Mouse (Mus musculus) T-helper 17 cell (primary cell): ENCODE measurements at regions not wholly inside any gene's neighbourhood (a gene's known extent, or its start where the extent isn't known, plus 50 kb on each side); places are given as distances from the start of the nearest gene placed in this dataset.

Experiments used
- in situ Hi-C, 2 experiments: fragments of 300-600 bp; cut with MboI, MseI; formaldehyde crosslinking; loops; 1 replicate in 1 of 2; 2 replicates in 1 of 2; pipeline ENCODE4 v1.15.1; 2025; ENCODE audit warnings: high pct_unique_total_duplicates in 2 of 2

DNA sequence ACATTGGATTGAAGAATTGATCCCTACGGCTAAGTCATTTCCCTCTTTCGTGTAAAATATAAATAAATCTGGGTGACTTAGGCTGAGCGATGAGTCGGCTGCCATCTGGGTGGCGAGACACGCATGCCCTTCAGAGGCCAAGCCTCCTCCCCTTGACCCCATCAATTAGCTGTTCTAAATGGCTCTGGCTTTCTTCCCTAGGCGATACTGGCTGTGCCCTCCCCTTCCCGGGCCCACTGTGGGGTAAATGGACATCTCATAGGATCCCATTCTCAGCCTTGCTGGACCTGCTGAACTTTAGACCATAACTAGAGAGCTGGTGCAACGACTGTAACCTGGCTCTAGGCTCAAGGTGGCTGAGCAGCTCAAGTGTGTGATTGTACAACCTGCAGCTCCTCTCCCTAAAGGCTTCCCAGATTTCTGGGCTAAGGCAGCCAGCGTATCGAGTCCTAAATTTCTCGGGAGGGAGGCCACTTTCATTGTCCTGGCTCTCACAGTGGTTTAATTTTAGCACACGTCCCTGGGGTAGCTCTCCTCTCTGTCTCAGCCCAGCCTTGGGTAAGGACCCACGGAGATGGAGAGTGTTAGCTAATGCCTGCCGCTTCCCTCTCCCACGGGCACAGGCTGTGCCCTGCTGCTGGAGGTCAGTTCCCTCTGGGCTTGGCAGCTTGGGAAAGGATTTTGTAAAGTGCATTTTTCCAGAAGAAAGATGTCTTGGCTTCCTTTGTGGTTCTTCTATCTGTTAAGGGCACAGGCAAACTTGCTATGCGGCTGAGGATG is 80.7 kb upstream of the Zc3h12a start:
- in situ Hi-C loops = no loop called here

DNA sequence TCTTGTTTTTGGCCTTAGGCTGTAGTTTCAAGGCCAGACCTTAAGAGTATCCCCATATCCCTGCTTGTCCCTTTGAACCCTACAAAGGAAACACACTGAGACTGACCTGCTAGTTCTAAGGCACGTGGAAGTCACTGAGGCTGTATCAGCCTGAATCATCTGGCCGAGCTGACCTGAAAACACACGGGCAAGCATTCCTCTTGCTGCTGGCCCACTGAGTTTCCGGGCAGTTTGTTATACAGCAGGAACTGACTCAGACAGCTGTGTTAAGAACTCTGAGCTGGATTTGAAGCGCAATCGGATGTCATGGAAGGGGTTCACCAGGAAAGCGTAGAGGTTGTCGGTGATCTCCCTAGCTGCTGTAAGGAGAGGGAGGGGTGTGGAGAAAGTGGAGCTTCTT is 75.9 kb upstream of the Zc3h12a start:
- in situ Hi-C loops = no loop called here

DNA sequence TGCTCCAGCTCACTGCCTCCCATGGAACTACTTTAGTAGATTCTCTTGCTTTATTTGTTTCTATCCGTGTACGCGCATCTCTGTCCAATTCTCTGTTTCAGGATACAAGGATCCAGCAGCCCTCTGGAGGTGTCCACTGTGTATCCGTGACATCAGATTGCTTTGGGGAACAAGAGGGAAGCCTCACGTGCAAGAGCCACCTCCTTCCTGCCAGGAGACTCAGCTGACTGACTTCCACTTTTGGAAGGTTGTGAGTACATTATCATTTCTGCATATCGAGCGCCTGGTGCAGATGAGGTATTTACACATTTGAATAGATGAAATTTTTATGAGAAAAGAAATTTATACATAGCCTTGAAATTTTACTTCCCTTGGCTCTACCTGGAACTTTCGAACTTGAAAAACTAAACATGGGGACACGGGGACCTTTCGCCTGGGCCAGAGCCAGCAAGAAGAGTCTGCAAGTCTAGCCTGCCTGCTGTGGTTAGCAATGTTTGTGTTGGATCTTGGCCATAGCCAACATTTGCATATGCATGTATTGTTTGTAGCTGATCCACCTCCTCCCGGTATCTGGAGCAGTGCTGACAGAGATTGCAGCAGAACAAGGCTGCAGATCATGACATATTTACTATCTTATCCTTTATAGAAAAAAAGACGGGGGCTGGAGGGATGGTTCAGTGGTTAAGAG is 74.1 kb upstream of the Zc3h12a start:
- in situ Hi-C loops = no loop called here

- in situ Hi-C loops = no loop called here
Measured at GRCm38 (mm10) chr4:125200762-125201161, 73.1 kb upstream of the Zc3h12a start.

DNA sequence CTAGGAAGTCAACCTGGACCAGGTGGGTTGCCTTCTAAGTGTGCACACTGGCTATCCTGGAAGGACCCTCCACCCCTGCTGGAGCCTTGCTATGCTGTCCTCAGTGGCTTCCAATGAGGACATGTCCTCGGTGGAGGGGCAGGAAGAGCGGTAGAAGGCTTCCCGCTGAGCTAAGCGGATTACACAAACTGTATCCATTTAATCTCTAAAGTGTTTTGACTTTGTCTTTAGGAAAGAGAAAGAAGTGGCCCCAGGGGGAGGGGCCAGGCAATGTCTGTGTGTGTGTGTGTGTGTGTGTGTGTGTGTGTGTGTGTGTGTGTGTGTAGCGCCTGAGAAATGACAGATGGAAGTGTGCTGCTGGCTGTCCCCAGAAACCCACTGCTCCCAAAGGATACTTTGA is 71.6 kb upstream of the Zc3h12a start:
- in situ Hi-C loops = no loop called here

GRCm38 (mm10) chr4:125195901-125196435 is 68.3 kb upstream of the Zc3h12a start:
- in situ Hi-C loops = no loop called here

- in situ Hi-C loops = no loop called here
Measured at GRCm38 (mm10) chr4:125194722-125195380, 67.2 kb upstream of the Zc3h12a start.

DNA sequence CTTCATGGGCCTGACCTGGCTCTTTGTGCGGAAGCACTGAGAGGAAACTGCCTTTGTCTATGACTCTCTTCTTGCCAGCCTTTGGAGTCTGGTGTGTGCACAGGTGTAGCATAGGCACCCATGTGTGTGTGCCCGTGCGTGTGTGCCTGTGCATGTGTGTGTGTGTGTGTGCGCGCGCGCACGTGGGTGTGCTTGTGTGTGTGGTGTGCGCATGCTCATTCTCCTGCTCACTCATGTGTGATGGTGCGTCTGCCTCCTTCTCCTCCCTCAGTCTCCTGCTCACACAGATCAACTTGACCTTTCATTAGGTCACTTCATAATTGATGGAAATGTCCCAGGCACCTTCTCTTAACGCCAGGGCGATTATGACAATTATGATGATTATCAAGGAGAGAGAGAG is 66.7 kb upstream of the Zc3h12a start:
- in situ Hi-C loops = no loop called here

DNA sequence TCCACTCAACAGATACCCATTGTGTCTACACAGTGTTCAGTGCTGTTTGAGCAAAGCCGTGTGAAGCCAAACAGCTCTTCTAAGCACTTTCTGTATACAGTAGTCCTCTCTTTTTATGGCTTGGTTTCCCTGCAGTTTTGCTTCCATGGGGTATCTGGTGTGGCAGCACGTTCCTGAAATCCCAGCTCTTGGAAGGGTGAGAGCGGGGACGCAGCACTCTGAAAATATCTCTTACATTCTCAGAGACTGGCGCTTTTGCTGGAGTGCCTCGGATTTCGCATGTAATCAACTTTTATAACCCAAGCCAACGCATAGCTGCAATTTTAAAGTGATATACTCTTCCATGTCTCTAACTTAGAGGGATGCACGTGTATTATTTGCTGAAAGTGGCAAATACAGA is 64.0 kb upstream of the Zc3h12a start:
- in situ Hi-C loops = no loop called here

DNA sequence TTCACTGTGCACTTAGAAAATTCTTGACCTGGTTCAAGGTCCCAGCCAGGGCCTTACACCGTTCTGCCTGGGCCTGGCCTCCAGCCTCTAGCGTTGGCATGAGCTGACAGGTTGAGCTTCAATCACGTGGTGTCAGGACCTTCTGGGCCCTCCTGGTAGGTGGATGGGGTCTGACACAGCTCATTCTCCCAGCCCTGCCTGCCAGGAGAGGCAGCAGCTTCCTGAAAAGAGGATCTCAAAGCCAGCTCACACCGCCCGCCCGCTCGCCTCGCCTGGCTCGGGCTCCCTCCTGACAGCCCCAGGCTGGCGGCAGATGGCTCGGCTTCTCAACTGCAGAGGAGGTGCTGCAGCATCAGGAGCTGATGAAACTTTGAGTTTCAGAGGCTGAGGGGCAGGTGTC is 63.4 kb upstream of the Zc3h12a start:
- in situ Hi-C loops = no loop called here

DNA sequence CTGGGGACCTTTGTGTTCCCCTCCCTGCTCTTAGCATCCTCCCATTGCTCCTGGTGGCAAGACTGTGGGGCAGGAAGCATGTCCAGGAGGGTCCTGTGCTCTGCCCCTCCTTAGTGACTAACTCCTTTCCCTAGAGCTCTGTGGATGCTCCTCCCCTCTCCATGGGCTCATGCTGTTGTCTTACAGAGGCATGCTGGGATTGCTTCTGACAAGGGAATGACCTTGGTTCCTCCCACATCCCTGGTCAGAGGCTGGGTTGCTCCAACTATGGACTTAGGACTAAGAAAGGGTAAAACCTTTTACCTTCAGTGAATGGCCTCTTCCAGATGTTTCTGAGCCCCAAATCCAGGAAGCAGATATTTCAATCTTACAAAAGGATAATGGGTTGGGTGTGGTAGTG is 62.3 kb upstream of the Zc3h12a start:
- in situ Hi-C loops = no loop called here

- in situ Hi-C loops = no loop called here
Measured at GRCm38 (mm10) chr4:125186246-125186645, 58.6 kb upstream of the Zc3h12a start.

DNA sequence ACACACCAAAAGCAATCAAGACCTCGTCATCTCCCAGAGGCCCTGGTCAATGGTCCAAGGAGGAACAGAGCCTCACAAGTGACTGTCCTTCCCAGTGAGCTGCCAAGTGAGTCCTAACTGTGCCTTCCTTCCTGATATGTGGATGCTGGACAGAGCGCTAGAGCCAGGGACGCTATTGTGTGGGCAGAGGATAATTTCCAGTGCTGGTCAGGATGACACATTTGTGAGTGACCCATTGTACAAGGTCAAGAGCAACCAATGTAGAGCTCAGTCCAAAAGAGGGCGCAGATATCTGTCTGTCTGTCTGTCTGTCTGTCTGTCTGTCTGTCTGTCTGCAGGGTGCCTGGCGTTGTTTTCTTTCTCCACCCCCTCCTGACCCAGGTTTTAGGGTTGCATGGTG is 57.4 kb upstream of the Zc3h12a start:
- in situ Hi-C loops = no loop called here

- in situ Hi-C loops = no loop called here
Measured at GRCm38 (mm10) chr4:125180947-125181346, 53.3 kb upstream of the Zc3h12a start.

DNA sequence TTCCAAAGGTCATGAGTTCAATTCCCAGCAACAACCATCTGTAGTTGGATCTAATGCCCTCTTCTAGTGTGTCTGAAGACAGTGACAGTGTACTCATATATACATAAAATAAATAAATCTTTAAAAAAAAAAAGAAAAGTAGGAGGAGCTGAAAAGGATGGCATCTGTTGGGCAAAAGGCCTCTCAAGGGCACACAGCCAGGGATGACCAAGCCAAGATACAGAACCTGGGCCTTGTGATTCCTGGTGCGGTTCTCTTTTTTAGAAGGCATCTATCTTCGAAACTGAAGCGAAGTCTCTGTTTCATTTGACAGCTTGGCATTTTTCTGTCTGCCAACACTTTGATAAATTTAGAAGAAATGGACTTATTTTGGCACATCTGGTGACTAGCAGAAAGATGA is 50.9 kb upstream of the Zc3h12a start:
- in situ Hi-C loops = loop anchor here in 1 of 2 experiments (10.0 kb wide), 1 partner anchor 626 kb away; no protein-coding TSS in a partner anchor

- in situ Hi-C loops = loop anchor here in 1 of 2 experiments (10.0 kb wide), 1 partner anchor 627 kb away; no protein-coding TSS in a partner anchor
Measured at GRCm38 (mm10) chr4:125177666-125178065, 50.0 kb upstream of the Zc3h12a start.
